In genomic region chr5:29388181-29388943, GRCm38 (mm10) we compare ENCODE assay signal across 7 mouse cellular contexts. TPM values are rescaled to one million over a fixed set of nuclear protein-coding genes. Genes with fewer than 3 reads are reported as not detected.
A peak's percentile ranks its signal among the peaks of the same experiment; 100 is the strongest.
DNase-seq lines count a peak whose midpoint lies in the region; ATAC-seq lines count a peak whose summit lies in the region.

No protein-coding gene starts in this region.

- no peaks in the 10 kb centered on the region for H3K9me3 ChIP-seq in heart, embryonic 13.5 days
- H3K9me3 ChIP-seq in midbrain, embryonic 13.5 days = no peaks in the 10 kb centered on the region

- H3K9ac ChIP-seq in heart, embryonic 13.5 days = no peak overlapping the region
- H3K9ac ChIP-seq in midbrain, embryonic 13.5 days (replicated peaks) = no peak overlapping the region

- DNase-seq in 3T3-L1 (ENCODE audit: low read depth, low spot score) (peak; percentile 96), adipocyte (ENCODE audit: low spot score) (peak; percentile 94)
- peak; percentile 27 to 64 for DNase-seq in lung, adult 18-20 months
- no peak for DNase-seq in retina, embryonic 14.5 days (ENCODE audit: low spot score)
- DNase-seq in right cerebral cortex, adult 2 months (ENCODE audit: low spot score in 2 of 2) = no peak

- no peaks in the 10 kb centered on the region for H3K36me3 ChIP-seq in heart, embryonic 13.5 days
- no peaks in the 10 kb centered on the region for H3K36me3 ChIP-seq in midbrain, embryonic 13.5 days

- H3K4me3 ChIP-seq in heart, embryonic 13.5 days = no peak overlapping the region
- no peak overlapping the region for H3K4me3 ChIP-seq in midbrain, embryonic 13.5 days (replicated peaks)

- ATAC-seq in heart, embryonic 13.5 days (ENCODE audit: extremely low read depth, insufficient number of reproducible peaks, low FRiP score, low TSS enrichment) = 0 out of 2 replicates have a peak, but pooled peaks have one; percentile 18
- ATAC-seq in midbrain, embryonic 13.5 days = no peak

- peaks cover 13% of the 10 kb centered on the region; the same call in 1 of the 2 replicates for H3K4me1 ChIP-seq in heart, embryonic 13.5 days
- H3K4me1 ChIP-seq in midbrain, embryonic 13.5 days (replicated peaks) = no peaks in the 10 kb centered on the region

- H3K27ac ChIP-seq in heart, embryonic 13.5 days (replicated peaks) = peak overlapping the region; percentile 66
- no peak overlapping the region for H3K27ac ChIP-seq in midbrain, embryonic 13.5 days

- H3K4me2 ChIP-seq in heart, embryonic 13.5 days = no peak overlapping the region
- H3K4me2 ChIP-seq in midbrain, embryonic 13.5 days (replicated peaks) = no peak overlapping the region

- H3K27me3 ChIP-seq in heart, embryonic 13.5 days (replicated peaks) = peaks cover 14% of the 10 kb centered on the region; the same call in 1 of the 2 replicates
- peaks cover 16% of the 10 kb centered on the region; the same call in 1 of the 2 replicates for H3K27me3 ChIP-seq in midbrain, embryonic 13.5 days

- WGBS in heart, embryonic 13.5 days = 34% methylated on average over 7 of the region's 7 CpGs
- WGBS in midbrain, embryonic 13.5 days = 57% methylated on average over 7 of the region's 7 CpGs

RNA-seq across cellular contexts. Expression of gene Lmbr1, which starts 10.2 kb away (rescaled TPM):
- polyA plus RNA-seq in heart, embryonic 13.5 days (2015; fragmentation: Nextera tagmentation; extraction: Ambion mirVana) = 10.4 and 15.0 TPM in 2 replicates
- 28.0 and 29.9 TPM in 2 replicates for polyA plus RNA-seq in midbrain, embryonic 13.5 days (2015; fragmentation: Nextera tagmentation; extraction: Ambion mirVana)

RNA-seq across cellular contexts. Expression of gene Nom1, which starts 46.1 kb away (rescaled TPM):
- 15.5 and 17.0 TPM in 2 replicates for polyA plus RNA-seq in heart, embryonic 13.5 days (2015; fragmentation: Nextera tagmentation; extraction: Ambion mirVana)
- polyA plus RNA-seq in midbrain, embryonic 13.5 days (2015; fragmentation: Nextera tagmentation; extraction: Ambion mirVana) = 19.2 and 20.8 TPM in 2 replicates

Comparison
In these comparisons a context has a peak if more than half of its experiments do, and no peak if none do; other contexts are left out.
1. DNase-seq: peak in 3T3-L1 (single experiment), adipocyte (single experiment) and lung, adult 18-20 months (2 of 2); none in retina, embryonic 14.5 days (single experiment) and right cerebral cortex, adult 2 months (0 of 2).